Mouse (Mus musculus) heart, embryonic 11.5 days (tissue): ENCODE measurements around the gene Bricd5. TPM values are rescaled to one million over a fixed set of nuclear protein-coding genes. Genes with fewer than 3 reads are reported as not detected.
"Not testable (repeated sequence)": the region's sequence is repeated elsewhere in the genome, so short reads cannot be mapped to it uniquely, and the experiment has no call there.

Source experiments
- ATAC-seq: fragments of 200-750 bp; cut with Nextera tagmentation; replicated peaks from 2 replicates; pipeline ENCODE4 v1.8.0; 2017; ENCODE audit warnings: moderate library complexity; ENCODE audit not compliant: insufficient number of reproducible peaks, low FRiP score, low TSS enrichment
- H3K27ac ChIP-seq: fragments of 300-500 bp; sonication (generic); 2 replicates; pipeline ENCODE4 v1.5.1; 2014; ENCODE audit warnings: mild to moderate bottlenecking, low read depth, low read length
- H3K27me3 ChIP-seq: fragments of 300-500 bp; sonication (generic); 2 replicates; pipeline ENCODE4 v1.6.1; 2014; ENCODE audit warnings: mild to moderate bottlenecking, low read length, mixed read lengths; ENCODE audit not compliant: control insufficient read depth, insufficient read depth
- H3K36me3 ChIP-seq: fragments of 300-500 bp; sonication (generic); 2 replicates; pipeline ENCODE4 v1.6.1; 2014; ENCODE audit warnings: mild to moderate bottlenecking, low read length, moderate library complexity, mixed read lengths; ENCODE audit not compliant: control insufficient read depth, insufficient read depth
- H3K4me1 ChIP-seq: fragments of 300-500 bp; sonication (generic); 2 replicates; pipeline ENCODE4 v1.6.1; 2014; ENCODE audit warnings: low read length; ENCODE audit not compliant: control insufficient read depth, insufficient read depth
- H3K4me2 ChIP-seq: fragments of 300-500 bp; sonication (generic); 2 replicates; pipeline ENCODE4 v1.6.1; 2014; ENCODE audit warnings: mild to moderate bottlenecking, moderate library complexity
- H3K4me3 ChIP-seq: fragments of 300-500 bp; sonication (generic); 2 replicates; pipeline ENCODE4 v1.5.1; 2014; ENCODE audit warnings: low read depth, low read length
- H3K9ac ChIP-seq: fragments of 300-500 bp; sonication (generic); 2 replicates; pipeline ENCODE4 v1.6.1; 2014; ENCODE audit warnings: mild to moderate bottlenecking, low read depth, low read length, moderate library complexity
- H3K9me3 ChIP-seq: fragments of 300-500 bp; sonication (generic); replicated peaks from 2 replicates; pipeline ENCODE4 v1.6.1; 2016; ENCODE audit warnings: low read length; ENCODE audit not compliant: control insufficient read depth
- WGBS: fragments of 180-500 bp; shearing (Covaris S2); extraction: QIAGEN DNeasy Blood & Tissue Kit; methylation state at CpG from one replicate; pipeline ENCODE4 v1.1.7; 2014; ENCODE audit not compliant: insufficient replicate concordance; 5-methylcytosine and 5-hydroxymethylcytosine counted together
- polyA plus RNA-seq: library from polyadenylated mRNA; unstranded; fragments of >200 nt; fragmentation: Nextera tagmentation; extraction: Ambion mirVana; gene quantifications from 2 replicates; pipeline ENCODE4 v1.2.1, GENCODE M21; 2014

Gene Bricd5
- 0.21 and 0.42 TPM in 2 replicates for polyA plus RNA-seq

- Histone ChIP-seq H3K4me3 (no peak within 1 kb of the TSS), H3K4me1 (peaks cover 32% of the 10 kb centered on the region), H3K27me3 (no peaks in the 10 kb centered on the region), H3K27ac (no peak within 1 kb of the TSS), H3K4me2 (peak within 1 kb of the TSS; percentile 98), H3K36me3 (peaks cover 24% of the 10 kb centered on the region), H3K9ac (0 out of 2 replicates have a peak within 1 kb of the TSS, but pooled peaks have one; percentile 10), H3K9me3 (no peaks in the 10 kb centered on the region)
- no peak for ATAC-seq
- 73% methylated on average over 6 of the region's 6 CpGs for WGBS
Observed at GRCm38 (mm10) chr17:24473612-24474275, at the start of gene Bricd5. TSS of gene Bricd5 (plus strand) at chr17:24473884.

- WGBS = 90% methylated on average over 5 of the region's 5 CpGs
- Histone ChIP-seq H3K36me3 (peaks cover 41% of the 10 kb centered on the region), H3K9me3 (no peaks in the 10 kb centered on the region), H3K4me1 (peaks cover 5% of the 10 kb centered on the region; the same call in 1 of the 2 replicates), H3K4me2 (no peak overlapping the region), H3K27ac (no peak overlapping the region), H3K27me3 (no peaks in the 10 kb centered on the region), H3K9ac (no peak overlapping the region), H3K4me3 (no peak overlapping the region)
- no peak for ATAC-seq
Observed at GRCm38 (mm10) chr17:24424489-24424888, 49.2 kb upstream of the Bricd5 start.

GRCm38 (mm10) chr17:24425326-24425725 lies 48.4 kb upstream of the Bricd5 start:
- ATAC-seq, H3K9me3 ChIP-seq, H3K4me2 ChIP-seq, H3K27ac ChIP-seq, H3K27me3 ChIP-seq, H3K4me3 ChIP-seq, H3K9ac ChIP-seq: not testable (repeated sequence)
- WGBS = 86% methylated on average over 6 of the region's 8 CpGs
- Histone ChIP-seq H3K36me3 (peaks cover 34% of the 10 kb centered on the region), H3K4me1 (peaks cover 11% of the 10 kb centered on the region; the same call in 1 of the 2 replicates)

- Histone ChIP-seq H3K4me1 (peaks cover 11% of the 10 kb centered on the region; the same call in 1 of the 2 replicates), H3K9ac (no peak overlapping the region), H3K36me3 (peaks cover 29% of the 10 kb centered on the region), H3K4me3 (no peak overlapping the region; the same call in 1 of the 2 replicates), H3K27me3 (no peaks in the 10 kb centered on the region), H3K9me3 (no peaks in the 10 kb centered on the region), H3K4me2 (peak overlapping the region; percentile 71), H3K27ac (no peak overlapping the region)
- no peak for ATAC-seq
- WGBS = 92% methylated on average over 7 of the region's 7 CpGs
Observed at GRCm38 (mm10) chr17:24425905-24426304, 47.8 kb upstream of the Bricd5 start.

- H3K27me3 ChIP-seq = no peaks in the 10 kb centered on the region
- H3K27ac ChIP-seq = peak within 1 kb of the TSS; percentile 97
- peak within 1 kb of the TSS; percentile 87 for H3K4me3 ChIP-seq
- peak within 1 kb of the TSS; percentile 95 for H3K9ac ChIP-seq
- ATAC-seq = peak; percentile 96
- under 1% methylated on average over 48 of the region's 48 CpGs for WGBS
- no peaks in the 10 kb centered on the region for H3K9me3 ChIP-seq
- H3K36me3 ChIP-seq = peaks cover 24% of the 10 kb centered on the region
- H3K4me1 ChIP-seq = peaks cover 11% of the 10 kb centered on the region; the same call in 1 of the 2 replicates
- H3K4me2 ChIP-seq = peak within 1 kb of the TSS; percentile 71
Observed at GRCm38 (mm10) chr17:24426471-24427169, 47.1 kb upstream of the Bricd5 start, which contains the start of gene Eci1. TSS of gene Eci1 (plus strand) at chr17:24426641.

- Histone ChIP-seq H3K4me3 (peak overlapping the region; percentile 87), H3K4me1 (peaks cover 11% of the 10 kb centered on the region; the same call in 1 of the 2 replicates), H3K27ac (peak overlapping the region; percentile 97), H3K9ac (peak overlapping the region; percentile 95), H3K36me3 (peaks cover 21% of the 10 kb centered on the region), H3K9me3 (no peaks in the 10 kb centered on the region), H3K4me2 (peak overlapping the region; percentile 71), H3K27me3 (no peaks in the 10 kb centered on the region)
- ATAC-seq = no peak
- WGBS = 5% methylated on average over 8 of the region's 8 CpGs
Observed at GRCm38 (mm10) chr17:24427170-24427557, 46.5 kb upstream of the Bricd5 start.

- 70% methylated on average over 14 of the region's 14 CpGs for WGBS
- H3K4me2 ChIP-seq = peak overlapping the region; percentile 42
Observed at GRCm38 (mm10) chr17:24429201-24429983, 44.3 kb upstream of the Bricd5 start.

GRCm38 (mm10) chr17:24437016-24437415 lies 36.7 kb upstream of the Bricd5 start:
- 77% methylated on average over 5 of the region's 5 CpGs for WGBS
- no peak for ATAC-seq
- Histone ChIP-seq H3K36me3 (peaks cover 17% of the 10 kb centered on the region), H3K4me1 (no peaks in the 10 kb centered on the region), H3K9ac (no peak overlapping the region), H3K4me2 (no peak overlapping the region), H3K9me3 (no peaks in the 10 kb centered on the region), H3K27ac (no peak overlapping the region), H3K27me3 (no peaks in the 10 kb centered on the region), H3K4me3 (no peak overlapping the region)

More at GRCm38 (mm10) chr17:24429201-24429983, 44.3 kb upstream of the Bricd5 start:
- Histone ChIP-seq H3K36me3 (peaks cover 12% of the 10 kb centered on the region; the same call in 1 of the 2 replicates), H3K27me3 (no peaks in the 10 kb centered on the region), H3K9me3 (no peaks in the 10 kb centered on the region), H3K9ac (peak overlapping the region; percentile 56), H3K4me1 (peaks cover 11% of the 10 kb centered on the region; the same call in 1 of the 2 replicates), H3K27ac (peak overlapping the region; percentile 63), H3K4me3 (no peak overlapping the region; the same call in 1 of the 2 replicates)
- no peak for ATAC-seq
